Mouse (Mus musculus) intestine, embryonic 14.5 days (tissue): ENCODE measurements around the gene Usp45. TPM values are rescaled to one million over a fixed set of nuclear protein-coding genes. Genes with fewer than 3 reads are reported as not detected.

ENCODE experiments used
- ATAC-seq: fragments of 200-750 bp; cut with Nextera tagmentation; replicated peaks from 2 replicates; pipeline ENCODE4 v1.8.0; 2017; ENCODE audit warnings: low read depth, moderate number of reproducible peaks, moderate TSS enrichment, moderate library complexity; ENCODE audit not compliant: low FRiP score, low TSS enrichment
- DNase-seq: peaks from one replicate; pipeline ENCODE4 v3.0.0-alpha.2; 2018; ENCODE audit warnings: low spot score
- H3K27ac ChIP-seq: fragments of 300-500 bp; sonication (generic); 2 replicates; pipeline ENCODE4 v1.5.1; 2014; ENCODE audit warnings: low read depth, mild to moderate bottlenecking, control low read depth
- H3K27me3 ChIP-seq: fragments of 300-500 bp; sonication (generic); replicated peaks from 2 replicates; pipeline ENCODE4 v1.6.1; 2014; ENCODE audit warnings: low read length, control low read depth; ENCODE audit not compliant: control insufficient read depth, insufficient read depth
- H3K36me3 ChIP-seq: fragments of 300-500 bp; sonication (generic); 2 replicates; pipeline ENCODE4 v1.6.1; 2014; ENCODE audit warnings: low read length, control low read depth; ENCODE audit not compliant: control insufficient read depth, insufficient read depth
- H3K4me1 ChIP-seq: fragments of 300-500 bp; sonication (generic); replicated peaks from 2 replicates; pipeline ENCODE4 v1.6.1; 2014; ENCODE audit warnings: low read length, control low read depth, mixed read lengths; ENCODE audit not compliant: control insufficient read depth, insufficient read depth
- H3K4me2 ChIP-seq: fragments of 300-500 bp; sonication (generic); 2 replicates; pipeline ENCODE4 v1.6.1; 2014; ENCODE audit warnings: low read length
- H3K4me3 ChIP-seq: fragments of 300-500 bp; sonication (generic); 2 replicates; pipeline ENCODE4 v1.5.1; 2014; ENCODE audit warnings: low read depth, low read length, control low read depth, mixed read lengths
- H3K9ac ChIP-seq: fragments of 300-500 bp; sonication (generic); 2 replicates; pipeline ENCODE4 v1.6.1; 2014; ENCODE audit warnings: mild to moderate bottlenecking, low read length
- H3K9me3 ChIP-seq: fragments of 300-500 bp; sonication (generic); 2 replicates; pipeline ENCODE4 v1.6.1; 2016; ENCODE audit warnings: low read length, control low read depth; ENCODE audit not compliant: control insufficient read depth
- WGBS: fragments of 180-500 bp; shearing (Covaris S2); extraction: QIAGEN DNeasy Blood & Tissue Kit; methylation state at CpG from one replicate; pipeline ENCODE4 v1.1.7; 2014; 5-methylcytosine and 5-hydroxymethylcytosine counted together
- polyA plus RNA-seq: library from polyadenylated mRNA; unstranded; fragments of >200 nt; fragmentation: Nextera tagmentation; extraction: Ambion mirVana; gene quantifications from 2 replicates; pipeline ENCODE4 v1.2.1, GENCODE M21; 2014

Gene Usp45
- polyA plus RNA-seq, 1 experiment from 2014 or later, result 9.9 TPM

- Histone ChIP-seq H3K4me3 (no peak overlapping the region), H3K9me3 (no peaks in the 10 kb centered on the region), H3K27ac (no peak overlapping the region), H3K4me2 (no peak overlapping the region), H3K4me1 (no peaks in the 10 kb centered on the region), H3K36me3 (peaks cover 46% of the 10 kb centered on the region), H3K27me3 (no peaks in the 10 kb centered on the region), H3K9ac (no peak overlapping the region)
- 93% methylated on average over 6 of the region's 6 CpGs for WGBS
- ATAC-seq, result no peak
- no peak for DNase-seq
These were observed 45.7 kb downstream of the Usp45 start for GRCm38 (mm10) chr4:21812635-21813034.

DNA sequence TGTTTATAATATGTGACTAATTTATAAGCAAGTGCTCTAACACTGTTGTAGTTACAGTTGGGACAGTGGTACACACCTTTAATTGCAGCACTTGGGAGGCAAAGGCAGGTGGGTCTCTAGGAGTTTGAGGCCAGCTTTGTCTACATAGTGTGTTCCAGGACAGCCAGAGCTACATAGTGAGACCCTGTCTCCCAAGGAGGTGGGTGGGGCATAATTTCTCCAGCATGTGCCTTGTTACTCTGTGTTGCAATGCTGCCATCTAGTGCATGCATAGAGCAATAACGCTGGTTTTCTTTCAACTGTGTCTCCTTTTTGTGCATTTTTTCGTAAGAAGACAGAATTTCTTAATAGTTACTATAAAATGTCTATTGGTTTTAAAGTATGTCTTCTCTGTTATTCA, 47.1 kb downstream of the Usp45 start:
- Histone ChIP-seq H3K4me1 (no peaks in the 10 kb centered on the region), H3K27ac (no peak overlapping the region), H3K4me3 (no peak overlapping the region), H3K4me2 (no peak overlapping the region), H3K9me3 (no peaks in the 10 kb centered on the region), H3K27me3 (no peaks in the 10 kb centered on the region), H3K9ac (no peak overlapping the region), H3K36me3 (peaks cover 57% of the 10 kb centered on the region)
- DNase-seq (peak; percentile 62), ATAC-seq (peak; percentile 60; the same call in 1 of the 2 replicates)
- 42% methylated on average over 2 of the region's 2 CpGs for WGBS

- H3K4me3 ChIP-seq, result no peak overlapping the region
- no peaks in the 10 kb centered on the region for H3K4me1 ChIP-seq
- H3K27me3 ChIP-seq, result no peaks in the 10 kb centered on the region
- no peak overlapping the region for H3K9ac ChIP-seq
- H3K27ac ChIP-seq, result no peak overlapping the region
- H3K4me2 ChIP-seq, result no peak overlapping the region
- WGBS, result 74% methylated on average over 2 of the region's 2 CpGs
- no peak for ATAC-seq
- no peak for DNase-seq
- H3K9me3 ChIP-seq, result no peaks in the 10 kb centered on the region
- peaks cover 46% of the 10 kb centered on the region for H3K36me3 ChIP-seq
These were observed 59.7 kb downstream of the Usp45 start for GRCm38 (mm10) chr4:21826616-21827015.

DNA sequence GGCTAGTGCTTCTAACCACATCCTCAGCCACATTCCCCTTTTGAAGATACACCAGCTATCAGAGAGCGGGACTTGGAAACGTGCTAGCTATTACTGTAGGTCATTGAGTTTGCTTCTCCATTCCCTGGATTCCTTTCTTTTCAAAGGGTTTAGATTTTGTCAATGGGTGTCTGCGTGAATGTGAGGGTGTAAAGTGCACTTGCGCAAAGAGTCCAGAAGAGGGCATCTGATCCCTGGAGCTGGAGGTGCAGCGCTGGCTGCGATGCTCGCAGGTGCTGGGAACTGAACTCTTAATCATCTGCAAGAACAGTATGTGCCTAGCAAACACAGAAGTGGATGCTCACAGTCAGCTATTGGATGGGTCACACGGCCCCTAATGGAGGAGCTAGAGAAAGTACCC, 65.9 kb downstream of the Usp45 start:
- Histone ChIP-seq H3K9ac (no peak overlapping the region), H3K9me3 (no peaks in the 10 kb centered on the region), H3K4me2 (no peak overlapping the region), H3K27ac (no peak overlapping the region), H3K4me3 (no peak overlapping the region), H3K27me3 (no peaks in the 10 kb centered on the region), H3K36me3 (peaks cover 29% of the 10 kb centered on the region), H3K4me1 (no peaks in the 10 kb centered on the region)
- DNase-seq (no peak), ATAC-seq (no peak)
- 97% methylated on average over 8 of the region's 8 CpGs for WGBS

- Histone ChIP-seq H3K27ac (peak within 1 kb of the TSS; percentile 92), H3K4me2 (peak within 1 kb of the TSS; percentile 63), H3K36me3 (no peaks in the 10 kb centered on the region), H3K9me3 (no peaks in the 10 kb centered on the region), H3K27me3 (no peaks in the 10 kb centered on the region), H3K4me3 (peak within 1 kb of the TSS; percentile 95), H3K9ac (peak within 1 kb of the TSS; percentile 96), H3K4me1 (peaks cover 8% of the 10 kb centered on the region; the same call in 1 of the 2 replicates)
- DNase-seq (peak; percentile 98), ATAC-seq (peak; percentile 98)
- under 1% methylated on average over 50 of the region's 50 CpGs for WGBS
These were observed 80.7 kb downstream of the Usp45 start, which contains the start of gene Pnisr for GRCm38 (mm10) chr4:21847481-21848286. Gene Pnisr, plus strand, starts transcription at chr4:21847583.

- peak overlapping the region; percentile 63 for H3K4me2 ChIP-seq
- H3K27ac ChIP-seq, result peak overlapping the region; percentile 92
- H3K9me3 ChIP-seq, result no peaks in the 10 kb centered on the region
- peaks cover 8% of the 10 kb centered on the region; the same call in 1 of the 2 replicates for H3K4me1 ChIP-seq
- H3K9ac ChIP-seq, result peak overlapping the region; percentile 96
- H3K27me3 ChIP-seq, result no peaks in the 10 kb centered on the region
- no peaks in the 10 kb centered on the region for H3K36me3 ChIP-seq
- H3K4me3 ChIP-seq, result peak overlapping the region; percentile 95
- no peak for DNase-seq
- WGBS, result under 1% methylated on average over 24 of the region's 24 CpGs
- ATAC-seq, result peak; percentile 88
These were observed 81.3 kb downstream of the Usp45 start for GRCm38 (mm10) chr4:21848287-21848630.

DNA sequence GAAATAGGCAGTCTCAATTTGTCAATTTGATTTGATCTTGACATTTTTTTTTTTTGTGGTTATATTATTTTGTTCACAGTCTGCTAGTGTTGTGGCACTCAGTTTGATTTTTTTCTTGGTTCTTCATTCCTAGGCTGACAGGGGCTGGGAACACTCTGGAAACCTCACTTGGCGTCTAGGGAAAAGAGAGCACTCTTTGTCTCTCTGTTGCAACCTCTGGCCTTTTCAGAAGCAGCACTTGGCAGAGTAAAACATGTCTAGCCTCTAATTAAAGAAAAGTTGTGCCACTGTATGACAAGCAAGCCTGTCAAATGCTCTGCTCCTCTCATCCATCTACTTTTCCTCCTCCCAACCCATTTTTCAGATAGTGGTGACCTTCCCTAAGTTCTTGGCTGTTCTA, 90.5 kb downstream of the Usp45 start:
- no peaks in the 10 kb centered on the region for H3K4me1 ChIP-seq

DNA sequence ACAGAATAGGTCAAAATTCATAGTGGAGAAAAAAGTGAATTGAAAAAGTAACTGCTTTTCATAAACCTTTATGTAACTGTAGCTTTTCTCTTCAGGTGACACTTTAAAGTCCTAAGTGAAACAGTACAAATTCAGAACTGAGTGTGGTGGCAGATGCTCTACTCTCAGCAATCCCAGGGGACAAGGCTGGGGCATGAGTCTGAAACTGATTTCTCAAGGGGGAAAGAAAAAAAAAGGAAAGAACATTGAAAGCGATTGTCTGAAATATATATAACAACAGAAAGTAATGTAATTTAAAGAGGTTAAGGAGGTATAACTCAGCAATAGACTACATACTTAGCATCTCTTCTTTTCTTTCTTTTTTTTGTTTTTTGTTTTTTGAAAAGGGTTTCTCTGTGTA, 98.3 kb downstream of the Usp45 start:
- Histone ChIP-seq H3K27me3 (no peaks in the 10 kb centered on the region), H3K36me3 (peaks cover 76% of the 10 kb centered on the region), H3K9ac (no peak overlapping the region), H3K4me1 (no peaks in the 10 kb centered on the region), H3K9me3 (no peaks in the 10 kb centered on the region), H3K4me2 (no peak overlapping the region), H3K4me3 (no peak overlapping the region), H3K27ac (no peak overlapping the region)
- no peak for ATAC-seq
- no peak for DNase-seq
- 100% methylated on average over 1 of the region's 1 CpGs for WGBS

More for the DNA sequence above, 90.5 kb downstream of the Usp45 start:
- Histone ChIP-seq H3K9ac (no peak overlapping the region), H3K36me3 (peaks cover 72% of the 10 kb centered on the region), H3K9me3 (no peaks in the 10 kb centered on the region), H3K27me3 (no peaks in the 10 kb centered on the region), H3K27ac (no peak overlapping the region), H3K4me2 (no peak overlapping the region), H3K4me3 (no peak overlapping the region)
- 80% methylated on average over 1 of the region's 1 CpGs for whole genome bisulfite sequencing
- no peak for ATAC-seq
- DNase-seq, result no peak

DNA sequence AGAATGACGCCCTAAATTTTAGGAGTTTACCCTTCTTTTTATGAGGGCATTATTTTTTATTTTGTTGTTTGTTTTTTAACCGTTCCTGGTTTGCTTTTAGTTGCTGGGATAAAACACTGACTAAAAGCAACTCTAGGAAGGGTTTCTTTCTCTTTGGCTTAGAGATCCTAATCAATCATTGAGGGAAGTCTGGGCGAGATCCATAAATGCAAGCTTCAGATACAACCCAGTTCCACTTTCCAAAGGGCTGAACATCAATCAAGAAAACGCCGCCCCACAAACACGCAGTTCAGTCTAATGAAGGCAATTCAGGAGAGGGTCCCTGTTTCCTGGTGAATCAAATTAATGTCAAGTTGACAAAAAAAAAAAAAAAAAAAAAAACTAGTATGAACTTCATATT, 111.8 kb downstream of the Usp45 start:
- Histone ChIP-seq H3K9ac (peak overlapping the region; percentile 74), H3K27ac (0 out of 2 replicates have a peak overlapping the region, but pooled peaks have one; percentile 36), H3K36me3 (peaks cover 31% of the 10 kb centered on the region), H3K4me1 (peaks cover 9% of the 10 kb centered on the region; the same call in 1 of the 2 replicates), H3K4me2 (peak overlapping the region; percentile 74), H3K9me3 (no peaks in the 10 kb centered on the region), H3K27me3 (no peaks in the 10 kb centered on the region), H3K4me3 (peak overlapping the region; percentile 64)
- 12% methylated on average over 6 of the region's 6 CpGs for WGBS
- no peak for DNase-seq
- no peak for ATAC-seq
